17 mouse cellular contexts compared by ENCODE assay signal in genomic region chr13:37345823-37346222, GRCm38 (mm10). TPM values are rescaled to one million over a fixed set of nuclear protein-coding genes. Genes with fewer than 3 reads are reported as not detected.
DNase-seq lines count a peak whose midpoint lies in the region; ATAC-seq and TF ChIP-seq lines count a peak whose summit lies in the region.
"Had no signal": no experiment of that assay in that cellular context is flagged by ENCODE, and none has a peak within 500 bp of the region (broad histone marks: within the 10 kb centered on the region; RNA-seq: fewer than 3 reads in every experiment).

No protein-coding gene starts in this region.

- WGBS in limb, embryonic 15.5 days: 89% methylated on average over 10 of the region's 10 CpGs
- WGBS in embryonic facial prominence, embryonic 10.5 days: 91% methylated on average over 10 of the region's 10 CpGs

- no peak overlapping the region for H3K4me2 ChIP-seq in limb, embryonic 15.5 days
- H3K4me2 ChIP-seq: hindbrain, embryonic 15.5 days; midbrain, embryonic 13.5 days had no signal

- no peaks in the 10 kb centered on the region for H3K36me3 ChIP-seq in limb, embryonic 15.5 days
- H3K36me3 ChIP-seq in splenic B cell, adult 2 months (ENCODE audit: control insufficient read depth, insufficient read depth, low read length, poor library complexity, severe bottlenecking): peaks cover 6% of the 10 kb centered on the region
- H3K36me3 ChIP-seq in embryonic facial prominence, embryonic 10.5 days (replicated peaks): no peaks in the 10 kb centered on the region
- H3K36me3 ChIP-seq: hindbrain, embryonic 15.5 days; midbrain, embryonic 13.5 days had no signal

- TF ChIP-seq CTCF in gastrocnemius, adult 2 months (IDR thresholded peaks at IDR 0.05): no peak

- H3K4me1 ChIP-seq in limb, embryonic 15.5 days: 0 out of 2 replicates have a peak, but pooled peaks cover 4% of the 10 kb centered on the region
- peaks cover 4% of the 10 kb centered on the region; the same call in 1 of the 2 replicates for H3K4me1 ChIP-seq in embryonic facial prominence, embryonic 10.5 days
- H3K4me1 ChIP-seq: hindbrain, embryonic 15.5 days; midbrain, embryonic 13.5 days had no signal

- no peak overlapping the region for H3K9ac ChIP-seq in limb, embryonic 15.5 days
- H3K9ac ChIP-seq: hindbrain, embryonic 15.5 days; midbrain, embryonic 13.5 days had no signal

- peak overlapping the region; percentile 33; the same call in 1 of the 2 replicates for H3K4me3 ChIP-seq in gastrocnemius, adult 2 months
- no peak overlapping the region for H3K4me3 ChIP-seq in limb, embryonic 15.5 days
- H3K4me3 ChIP-seq in embryonic facial prominence, embryonic 10.5 days: no peak overlapping the region
- H3K4me3 ChIP-seq: hindbrain, embryonic 15.5 days; midbrain, embryonic 13.5 days had no signal

- H3K27ac ChIP-seq in gastrocnemius, adult 2 months: no peak overlapping the region
- 0 out of 2 replicates have a peak overlapping the region, but pooled peaks have one; percentile 2 for H3K27ac ChIP-seq in limb, embryonic 15.5 days
- no peak overlapping the region for H3K27ac ChIP-seq in embryonic facial prominence, embryonic 10.5 days (replicated peaks)
- H3K27ac ChIP-seq: hindbrain, embryonic 15.5 days; midbrain, embryonic 13.5 days had no signal

- H3K27me3 ChIP-seq in limb, embryonic 15.5 days: no peaks in the 10 kb centered on the region
- no peaks in the 10 kb centered on the region for H3K27me3 ChIP-seq in splenic B cell, adult 2 months (ENCODE audit: control insufficient read depth, insufficient read depth, low read length, poor library complexity, severe bottlenecking)
- no peaks in the 10 kb centered on the region for H3K27me3 ChIP-seq in embryonic facial prominence, embryonic 10.5 days (replicated peaks; ENCODE audit: low read depth, poor library complexity, severe bottlenecking)
- H3K27me3 ChIP-seq: hindbrain, embryonic 15.5 days; midbrain, embryonic 13.5 days had no signal

- no peak for ATAC-seq in limb, embryonic 15.5 days (ENCODE audit: insufficient number of reproducible peaks, low FRiP score, low TSS enrichment, low read depth)
- ATAC-seq: forebrain, embryonic 14.5 days; midbrain, embryonic 13.5 days had no signal

- no peaks in the 10 kb centered on the region for H3K9me3 ChIP-seq in limb, embryonic 15.5 days
- H3K9me3 ChIP-seq in embryonic facial prominence, embryonic 10.5 days: no peaks in the 10 kb centered on the region
- H3K9me3 ChIP-seq: hindbrain, embryonic 15.5 days; midbrain, embryonic 13.5 days had no signal

- DNase-seq in gastrocnemius, adult 2 months: no peak
- DNase-seq in gastrocnemius, postnatal 4 days (ENCODE audit: low spot score in 2 of 2): no peak
- peak; percentile 40 to 45 for DNase-seq in spleen, adult 18-20 months
- no peak for DNase-seq in spleen, adult 12 weeks (ENCODE audit: low spot score)
- peak; percentile 76 for DNase-seq in splenic B cell, adult 2 months (ENCODE audit: low read depth, low spot score)
- DNase-seq in frontal cortex, postnatal 36 days (ENCODE audit: low spot score in 2 of 2): no peak
- no peak for DNase-seq in embryonic facial prominence, embryonic 10.5 days (ENCODE audit: low spot score)
- DNase-seq: adrenal gland, postnatal 36 days; cerebellum, adult 2 months; heart, postnatal 10 days; kidney, adult 11 months; kidney, postnatal 14 days; thymus, postnatal 14 days had no signal

- intact Hi-C loops in gastrocnemius, adult 2 months (cut with DNase I): no loop called here

RNA-seq across cellular contexts. Expression of gene Ly86, which starts 0.8 kb away (rescaled TPM):
- total RNA-seq in gastrocnemius, adult 2 months (2021): under 1 TPM; 0.67 to 0.71 TPM
- 1 to 10 TPM; 2.7 to 2.8 TPM for total RNA-seq in gastrocnemius, postnatal 4 days (2021)
- polyA plus RNA-seq in limb, embryonic 15.5 days (2015; fragmentation: Nextera tagmentation; extraction: Ambion mirVana): 15.3 and 17.8 TPM in 2 replicates
- 3.1 and 4.8 TPM in 2 replicates for polyA plus RNA-seq in embryonic facial prominence, embryonic 10.5 days (2016; fragmentation: Nextera tagmentation; extraction: Ambion mirVana)

Comparison
In these comparisons a context has a peak if more than half of its experiments do, and no peak if none do; other contexts are left out.
1. DNase-seq: peak in spleen, adult 18-20 months (2 of 2) and splenic B cell, adult 2 months (single experiment); none in gastrocnemius, adult 2 months (single experiment), gastrocnemius, postnatal 4 days (0 of 2), spleen, adult 12 weeks (single experiment), frontal cortex, postnatal 36 days (0 of 2) and embryonic facial prominence, embryonic 10.5 days (single experiment).